Mouse (Mus musculus) G1E (cell line): ENCODE data around the gene Cdc25b.

Experiments used
- CTCF ChIP-seq: IDR thresholded peaks from 2 replicates; pipeline ENCODE4 v1.5.1; 2012; ENCODE audit warnings: low read depth, low read length, inconsistent platforms, mixed read lengths
- GATA1 ChIP-seq: IDR thresholded peaks from 2 replicates; pipeline ENCODE4 v1.6.1; 2012; ENCODE audit warnings: borderline replicate concordance, low read length, inconsistent platforms, mixed read lengths

- no peak for TF ChIP-seq CTCF
- no peak for TF ChIP-seq GATA1
These were observed 10.3 kb upstream of the Cdc25b start for GRCm38 (mm10) chr2:131176491-131176890.
